Mouse (Mus musculus): ENCODE results near the gene Fam216b.

The Fam216b gene

DNA sequence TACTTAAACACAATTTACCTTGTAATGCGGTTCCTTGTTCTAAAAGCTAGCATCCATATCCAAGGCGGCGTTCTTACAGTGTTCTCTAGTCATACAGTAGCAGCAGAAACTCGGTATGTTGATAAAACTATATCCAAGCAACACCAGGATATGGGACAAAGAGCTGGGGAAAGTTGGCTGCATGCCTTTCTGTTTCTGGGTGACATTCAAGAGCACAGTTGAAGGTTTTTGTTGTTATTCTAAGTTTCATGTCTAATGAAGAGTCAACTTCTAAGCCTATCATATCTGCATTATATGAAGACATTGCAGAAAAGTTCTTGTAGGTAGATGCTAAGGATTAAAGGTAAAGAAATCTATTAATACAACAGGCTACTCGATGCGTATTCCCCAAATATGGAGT is at the start of gene Fam216b:
TSS of gene Fam216b (minus strand) at position 101 of the 400 bp plus-strand sequence.
- DNase-seq (ENCODE audit: low spot score in 2 of 2) = no peak

DNA sequence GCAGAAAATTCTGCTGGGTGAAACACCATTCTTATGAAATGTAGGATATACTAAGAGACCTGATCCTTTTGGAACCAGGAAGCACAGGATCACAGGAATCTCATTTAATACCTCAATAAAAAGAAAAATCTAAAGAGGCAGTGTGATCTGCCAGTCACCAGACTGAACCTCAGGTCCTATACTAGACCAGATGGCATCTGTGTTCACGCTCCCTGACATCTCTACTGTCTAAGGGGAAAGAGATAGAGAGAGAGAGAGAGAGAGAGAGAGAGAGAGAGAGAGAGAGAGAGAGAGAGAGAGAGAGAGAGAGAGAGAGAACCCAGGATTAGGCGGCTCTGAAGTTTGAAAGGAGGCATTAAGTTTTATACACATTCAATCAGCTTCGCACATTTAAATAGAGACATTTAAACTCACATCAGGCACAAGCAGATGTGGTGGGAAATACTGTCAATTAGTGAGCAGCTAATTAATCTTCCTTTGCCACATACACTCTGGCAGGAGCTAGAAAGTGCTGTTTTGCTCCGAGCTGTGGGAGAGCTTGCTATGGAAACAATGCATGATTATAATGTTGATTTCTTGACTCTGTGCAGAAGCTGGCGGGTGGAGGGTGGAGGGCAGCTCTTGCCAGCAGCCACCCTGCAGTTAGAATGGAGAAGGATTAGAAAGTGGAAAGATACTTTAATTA is 43.7 kb upstream of the Fam216b start:
- DNase-seq (ENCODE audit: low spot score in 2 of 2) = no peak

DNA sequence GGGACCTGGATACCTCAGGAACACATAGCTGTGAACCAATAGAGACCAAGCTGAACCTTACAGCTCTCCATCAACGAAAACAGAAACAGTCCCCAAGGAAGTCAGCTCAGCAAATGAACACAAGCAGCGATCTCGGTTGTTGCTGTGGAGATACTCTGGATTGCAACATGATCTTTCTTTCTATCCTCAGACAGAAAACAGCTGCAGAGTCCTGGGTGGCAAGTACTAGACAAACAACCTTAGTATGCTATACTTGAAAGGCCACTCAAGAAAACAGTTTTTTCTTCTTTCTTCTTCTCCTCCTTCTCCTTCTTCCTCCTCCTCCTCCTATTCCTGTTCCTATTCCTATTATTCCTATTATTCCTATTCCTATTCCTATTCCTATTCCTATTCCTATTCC is 37.9 kb upstream of the Fam216b start:
- DNase-seq (ENCODE audit: low spot score in 2 of 2) = no peak

DNA sequence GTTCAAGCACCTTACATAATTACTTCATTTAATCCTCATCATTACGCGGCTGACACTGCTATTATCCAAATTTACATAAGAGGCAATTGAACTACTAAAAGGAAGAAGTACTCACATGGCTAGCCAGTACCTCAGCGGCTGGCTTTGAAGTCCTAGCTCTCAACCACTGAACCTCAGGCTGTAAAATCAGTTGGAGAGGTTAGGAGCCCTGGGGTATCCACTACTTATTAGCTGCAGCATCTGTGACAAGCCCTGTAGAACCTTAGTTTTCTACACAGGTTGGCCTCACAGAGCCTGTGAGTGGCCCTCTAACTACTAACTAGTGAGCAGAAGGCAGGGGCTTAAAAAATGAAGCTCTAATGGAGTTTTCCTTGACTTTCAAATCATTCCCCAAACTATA is 31.5 kb upstream of the Fam216b start:
- DNase-seq (ENCODE audit: low spot score in 2 of 2) = no peak

DNA sequence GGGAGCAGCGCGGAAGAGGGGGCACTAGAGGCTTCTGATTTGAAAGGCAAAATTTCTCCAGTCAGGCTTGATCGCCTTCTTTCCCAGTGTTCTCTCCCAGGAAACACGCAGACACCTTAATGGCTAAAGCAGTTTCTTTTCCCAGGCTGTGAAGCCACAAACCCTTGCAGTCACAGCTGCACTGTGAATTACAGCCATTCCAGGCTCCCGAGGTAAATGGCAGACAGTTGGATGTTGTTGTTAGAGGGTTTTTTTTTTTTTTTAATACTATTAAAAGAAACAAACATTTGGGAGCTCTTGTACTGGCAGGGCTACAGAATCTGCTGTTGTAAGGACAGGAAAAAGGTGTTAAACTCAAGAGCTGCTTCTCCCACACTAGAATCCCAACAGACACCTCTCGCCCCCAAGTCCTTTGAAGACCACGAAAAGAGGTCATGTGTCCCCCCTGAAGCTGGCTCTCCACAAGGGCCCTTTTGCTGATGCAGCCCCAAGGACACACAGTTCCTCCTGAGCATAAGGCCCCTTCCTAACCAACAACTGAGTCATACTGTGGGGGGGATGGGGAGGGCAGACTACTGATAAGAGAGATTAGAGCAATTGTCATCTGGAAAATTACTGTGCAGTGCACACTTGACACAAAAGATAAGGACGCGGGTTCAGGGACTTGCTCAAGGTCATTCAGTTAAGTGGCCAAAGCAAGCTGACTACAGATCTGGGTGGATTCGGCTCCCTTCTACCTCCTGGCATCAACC is 30.8 kb upstream of the Fam216b start:
- DNase-seq (ENCODE audit: low spot score in 2 of 2) = no peak

- no peak for DNase-seq (ENCODE audit: low spot score in 2 of 2)
These were observed 28.9 kb upstream of the Fam216b start for GRCm38 (mm10) chr14:78117671-78118070.

DNA sequence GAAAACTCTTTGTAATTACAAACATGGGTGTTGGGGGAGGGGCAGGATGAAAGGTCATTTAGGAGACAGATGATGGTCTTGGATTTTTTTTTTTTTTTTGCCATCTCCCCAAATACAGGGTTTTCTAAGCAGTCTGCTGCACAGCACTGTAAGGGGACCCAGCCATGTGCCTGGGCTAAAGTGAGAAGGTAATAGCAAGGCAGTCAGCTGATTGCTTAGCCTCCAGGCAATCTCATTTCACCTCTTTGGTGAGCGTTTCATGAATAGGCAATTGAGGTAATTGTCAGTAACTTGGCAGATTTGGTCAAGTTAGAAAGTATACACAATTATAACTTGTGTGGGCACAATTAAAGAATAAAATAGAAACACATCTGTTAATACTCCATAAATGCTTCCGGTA is 28.5 kb upstream of the Fam216b start:
- no peak for DNase-seq (ENCODE audit: low spot score in 2 of 2)

GRCm38 (mm10) chr14:78112466-78112865 is 23.7 kb upstream of the Fam216b start:
- no peak for DNase-seq (ENCODE audit: low spot score in 2 of 2)

DNA sequence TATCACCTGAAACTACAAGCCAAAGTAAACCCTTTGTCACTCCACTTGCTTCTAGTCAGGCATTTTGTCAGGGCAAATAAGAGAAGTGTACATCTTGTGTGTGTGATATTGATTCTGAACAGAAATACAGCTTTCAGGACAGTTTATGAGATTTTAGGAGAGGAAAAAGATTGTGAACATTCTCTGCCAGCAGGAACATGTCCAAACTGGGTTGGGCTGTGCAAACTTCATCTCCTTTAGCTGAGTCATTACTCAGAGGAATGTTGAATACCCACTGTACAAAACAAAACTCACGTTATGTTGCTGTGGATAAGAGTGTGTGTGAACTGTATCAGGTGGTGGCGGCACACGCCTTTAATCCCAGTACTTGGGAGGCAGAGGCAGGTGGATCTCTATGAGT is 22.1 kb upstream of the Fam216b start:
- peak; percentile 18 to 26 for DNase-seq (ENCODE audit: low spot score in 2 of 2)

DNA sequence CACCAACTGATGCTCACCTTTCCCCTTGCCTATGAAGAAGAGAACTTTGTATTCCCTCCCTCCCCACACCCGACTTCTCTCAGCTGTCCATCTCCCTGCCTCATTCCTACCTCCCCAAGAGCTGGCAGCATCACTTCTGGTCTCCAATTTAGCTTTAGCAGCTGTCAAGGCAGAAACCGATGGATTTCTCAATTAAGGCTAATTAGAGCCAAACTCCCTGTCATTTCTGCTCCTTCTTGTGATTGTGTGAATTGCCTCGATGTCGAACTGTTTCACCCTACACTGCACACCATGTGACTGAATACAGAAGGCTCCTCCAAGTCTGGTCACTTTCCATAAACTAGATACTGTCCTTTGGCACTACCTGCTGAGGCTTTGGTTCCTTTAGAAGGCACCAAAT is 20.6 kb upstream of the Fam216b start:
- DNase-seq (ENCODE audit: low spot score in 2 of 2) = no peak

DNA sequence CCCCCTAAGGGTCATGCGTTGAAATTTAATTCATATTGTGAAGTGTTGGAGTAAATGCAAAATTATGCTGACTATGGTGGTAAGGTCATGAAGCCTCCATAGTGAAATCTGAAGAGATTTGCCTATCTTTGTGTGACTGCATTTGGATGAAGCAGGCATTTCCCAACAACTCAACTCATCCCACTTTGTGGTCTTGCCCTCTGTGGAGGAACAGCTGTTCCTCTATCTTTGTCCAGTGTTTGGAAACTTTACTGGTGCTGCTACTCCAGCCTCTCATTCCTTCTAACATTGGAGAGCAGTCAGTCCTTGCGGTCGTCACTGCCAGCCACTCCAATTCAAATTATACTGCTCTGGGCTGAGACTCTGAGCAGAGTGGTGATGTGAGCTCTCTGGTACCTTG is 19.6 kb upstream of the Fam216b start:
- no peak for DNase-seq (ENCODE audit: low spot score in 2 of 2)

GRCm38 (mm10) chr14:78089591-78089990 is 784 bp upstream of the Fam216b start:
- DNase-seq (ENCODE audit: low spot score in 2 of 2) = no peak

GRCm38 (mm10) chr14:78083465-78083864 is 5.3 kb downstream of the Fam216b start:
- DNase-seq (ENCODE audit: low spot score in 2 of 2) = no peak

DNA sequence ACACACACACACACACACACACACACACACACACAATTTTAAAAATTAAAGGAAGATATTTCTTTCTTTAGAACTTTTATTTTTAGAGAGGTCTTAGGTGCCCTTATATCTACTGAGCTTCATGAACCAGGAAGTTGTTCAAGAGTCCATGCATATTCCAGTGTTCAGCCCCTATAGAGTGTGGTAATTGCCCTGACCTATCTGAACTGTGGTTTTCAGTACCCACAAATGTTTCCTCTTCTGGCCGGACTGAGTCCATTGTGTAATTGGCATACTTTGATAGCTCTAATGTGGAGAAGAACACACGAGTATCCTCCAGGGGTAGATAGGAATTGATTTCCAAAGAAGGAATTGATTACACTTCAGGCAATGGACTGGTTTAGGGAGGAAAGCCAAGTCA is 11.3 kb downstream of the Fam216b start:
- no peak for DNase-seq (ENCODE audit: low spot score in 2 of 2)

- peak in 1 of 2 experiments; percentile 13 for DNase-seq (ENCODE audit: low spot score in 2 of 2)
These were observed 22.7 kb downstream of the Fam216b start for GRCm38 (mm10) chr14:78065938-78066710.

- no peak for DNase-seq (ENCODE audit: low spot score in 2 of 2)
These were observed 26.3 kb downstream of the Fam216b start for GRCm38 (mm10) chr14:78062484-78062883.

- DNase-seq (ENCODE audit: low spot score in 2 of 2) = no peak
These were observed 28.2 kb downstream of the Fam216b start for GRCm38 (mm10) chr14:78060609-78060951.

DNA sequence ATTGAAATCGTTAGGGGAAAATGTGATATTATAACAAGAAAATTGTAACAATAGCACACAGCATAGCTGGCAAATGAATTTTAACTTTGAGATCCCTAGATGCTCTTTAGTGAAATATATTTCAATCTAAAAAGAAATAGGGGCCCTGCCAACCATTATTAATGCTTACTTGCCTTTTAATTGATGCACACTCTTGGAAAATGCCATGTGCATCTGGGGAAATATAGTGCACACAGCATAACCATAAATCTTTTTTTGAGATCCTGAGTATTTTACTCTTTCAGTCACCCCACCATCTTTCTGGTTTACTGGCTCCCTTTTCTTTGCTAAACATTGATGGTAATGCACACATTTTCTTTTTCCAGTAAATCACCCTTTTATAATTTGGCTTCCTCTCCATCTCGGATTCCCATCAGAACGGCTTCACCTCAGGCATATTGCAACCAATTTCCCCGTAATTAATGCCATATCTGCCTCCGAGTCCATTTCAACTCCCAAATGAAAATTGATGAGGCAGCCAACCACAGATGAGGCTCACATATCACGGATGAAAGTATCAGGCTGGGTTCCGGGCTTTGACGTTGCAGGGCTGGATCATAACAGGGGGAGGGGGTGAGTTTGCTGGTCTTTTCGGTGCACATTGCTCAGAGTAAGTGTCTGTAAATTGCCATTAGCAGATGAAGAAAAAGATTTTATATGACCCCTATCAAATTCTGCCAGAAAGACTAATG is 28.8 kb downstream of the Fam216b start:
- no peak for DNase-seq (ENCODE audit: low spot score in 2 of 2)

- DNase-seq (ENCODE audit: low spot score in 2 of 2) = no peak
These were observed 31.4 kb downstream of the Fam216b start for GRCm38 (mm10) chr14:78057362-78057761.

DNA sequence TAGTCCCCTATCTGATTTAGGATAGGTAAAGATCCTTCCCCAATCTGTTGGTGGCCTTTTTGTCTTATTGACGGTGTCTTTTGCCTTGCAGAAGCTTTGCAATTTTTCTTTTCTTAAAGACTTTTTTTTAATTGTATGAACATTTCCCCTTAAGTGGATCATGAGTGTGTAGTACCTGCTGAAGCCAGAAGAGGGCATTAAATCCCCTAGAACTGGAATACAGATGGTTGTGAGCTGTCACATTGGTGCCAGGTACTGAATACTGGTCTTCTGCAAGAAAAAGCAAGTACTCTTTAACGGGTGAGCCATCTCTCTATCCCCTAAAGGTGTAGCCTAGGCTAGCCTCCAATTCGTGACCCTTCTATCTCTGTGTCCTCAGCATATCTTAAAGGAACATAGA is 32.4 kb downstream of the Fam216b start:
- DNase-seq (ENCODE audit: low spot score in 2 of 2) = no peak

DNA sequence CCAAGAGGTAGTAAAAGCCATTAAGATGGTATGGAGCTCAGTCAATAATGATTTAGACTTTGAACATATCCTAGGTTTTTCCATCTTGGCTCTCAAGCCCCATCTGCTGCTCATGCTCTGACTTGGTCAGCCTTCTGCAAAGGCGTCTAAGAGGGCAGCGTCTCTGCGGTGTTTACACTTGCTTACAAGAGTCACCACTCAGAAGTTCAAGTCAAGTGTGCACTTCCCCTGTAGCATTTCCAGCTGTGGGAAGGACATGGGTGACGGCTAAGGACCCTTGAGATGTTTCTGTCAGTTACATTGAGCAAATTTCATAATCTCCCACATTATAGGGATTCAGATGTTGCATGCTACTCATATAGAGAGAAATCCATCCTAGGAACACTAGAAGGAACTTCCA is 40.1 kb downstream of the Fam216b start:
- DNase-seq (ENCODE audit: low spot score in 2 of 2) = no peak

GRCm38 (mm10) chr14:78048258-78048657 is 40.5 kb downstream of the Fam216b start:
- no peak for DNase-seq (ENCODE audit: low spot score in 2 of 2)

Data from urinary bladder, postnatal 36 days (tissue).